Mouse (Mus musculus) forebrain, postnatal 0 days (tissue): ENCODE measurements at regions not wholly inside any gene's neighbourhood (a gene's known extent, or its start where the extent isn't known, plus 50 kb on each side); places are given as distances from the start of the nearest gene placed in this dataset.

Experiments
- ATAC-seq: fragments of 200-750 bp; cut with Nextera tagmentation; 2 replicates; pipeline ENCODE4 v1.8.0; 2017; ENCODE audit warnings: mild to moderate bottlenecking, moderate library complexity
- DNase-seq: peaks from one replicate; pipeline ENCODE4 v3.0.0-alpha.2; 2015
- H3K27ac ChIP-seq: fragments of 300-500 bp; sonication (generic); 2 replicates; pipeline ENCODE4 v1.5.1; 2014; ENCODE audit warnings: low read depth, mild to moderate bottlenecking, antibody characterized with exemption, low read length, moderate library complexity, mixed read lengths
- H3K27me3 ChIP-seq: fragments of 300-500 bp; sonication (generic); 2 replicates; pipeline ENCODE4 v1.6.1; 2014; ENCODE audit warnings: mild to moderate bottlenecking, low read length, mixed read lengths; ENCODE audit not compliant: insufficient read depth
- H3K36me3 ChIP-seq: fragments of 300-500 bp; sonication (generic); 2 replicates; pipeline ENCODE4 v1.6.1; 2014; ENCODE audit warnings: mild to moderate bottlenecking, moderate library complexity; ENCODE audit not compliant: insufficient read depth
- H3K4me1 ChIP-seq: fragments of 300-500 bp; sonication (generic); 2 replicates; pipeline ENCODE4 v1.6.1; 2014; ENCODE audit warnings: antibody characterized with exemption; ENCODE audit not compliant: insufficient read depth
- H3K4me2 ChIP-seq: fragments of 300-500 bp; sonication (generic); 2 replicates; pipeline ENCODE4 v1.6.1; 2014; ENCODE audit warnings: low read depth, mild to moderate bottlenecking, moderate library complexity
- H3K4me3 ChIP-seq: fragments of 300-500 bp; sonication (generic); 2 replicates; pipeline ENCODE4 v1.5.1; 2014; ENCODE audit warnings: low read depth, low read length, mixed read lengths
- H3K9ac ChIP-seq: fragments of 300-500 bp; sonication (generic); 2 replicates; pipeline ENCODE4 v1.6.1; 2014; ENCODE audit warnings: mild to moderate bottlenecking
- H3K9me3 ChIP-seq: fragments of 300-500 bp; sonication (generic); 2 replicates; pipeline ENCODE4 v1.6.1; 2016; ENCODE audit warnings: low read length
- CTCF ChIP-seq: sonication (generic); IDR thresholded peaks from 2 replicates; pipeline ENCODE4 v1.5.1; 2016; ENCODE audit warnings: antibody characterized with exemption, control low read depth, low read depth
- WGBS: fragments of 180-500 bp; shearing (Covaris S2); extraction: QIAGEN DNeasy Blood & Tissue Kit; methylation state at CpG from one replicate; pipeline ENCODE4 v1.1.7; 2014; 5-methylcytosine and 5-hydroxymethylcytosine counted together

DNA sequence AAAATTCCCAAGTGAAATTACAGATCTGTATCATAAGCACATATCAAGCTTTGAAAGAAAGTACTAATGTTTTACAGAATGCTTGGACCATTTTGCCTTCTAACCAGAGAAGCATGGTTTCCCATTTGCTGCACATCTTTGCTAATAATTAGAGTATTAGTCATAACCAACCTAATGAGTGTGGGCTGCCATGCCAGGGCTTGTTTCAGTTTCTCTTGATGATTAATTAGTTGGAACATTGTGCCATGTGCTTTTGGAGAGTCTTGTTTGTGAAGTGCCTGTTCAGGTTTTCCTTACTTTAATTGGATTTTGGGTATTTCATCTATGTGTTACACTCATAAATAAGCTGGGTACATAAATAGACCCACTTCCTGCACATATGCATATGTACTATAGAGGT is 927.2 kb upstream of the Ghitm start:
- Histone ChIP-seq H3K4me2 (no peak overlapping the region), H3K4me3 (no peak overlapping the region), H3K4me1 (no peaks in the 10 kb centered on the region), H3K36me3 (no peaks in the 10 kb centered on the region), H3K9me3 (no peaks in the 10 kb centered on the region), H3K27me3 (no peaks in the 10 kb centered on the region), H3K27ac (no peak overlapping the region), H3K9ac (no peak overlapping the region)
- TF ChIP-seq CTCF: no peak
- DNase-seq (peak; percentile 15), ATAC-seq (no peak)

DNA sequence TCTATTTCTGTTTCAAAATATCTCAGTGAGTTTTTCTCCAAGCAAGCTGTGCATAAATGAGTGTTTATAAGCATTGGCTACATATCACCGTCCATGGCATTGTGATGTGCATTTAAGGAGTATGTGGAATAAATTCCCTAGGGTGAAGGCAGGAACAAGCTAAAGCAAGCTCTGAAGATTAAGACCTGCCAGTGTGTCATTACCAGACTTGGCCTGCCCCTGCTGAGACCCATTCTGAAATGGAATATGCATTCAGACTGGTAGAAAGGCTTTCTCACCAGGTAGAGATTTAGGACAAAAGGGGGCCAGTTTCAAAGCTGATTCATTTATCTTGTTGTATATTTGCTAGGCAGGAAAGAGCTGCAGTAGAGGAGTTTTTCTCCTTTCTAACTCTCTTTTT is 918.7 kb upstream of the Ghitm start:
- no peaks in the 10 kb centered on the region for H3K4me1 ChIP-seq
- WGBS: 28% methylated on average over 1 of the region's 1 CpGs
- no peak overlapping the region for H3K27ac ChIP-seq
- H3K27me3 ChIP-seq: no peaks in the 10 kb centered on the region
- no peak overlapping the region for H3K4me3 ChIP-seq
- no peak overlapping the region for H3K4me2 ChIP-seq
- no peak for DNase-seq
- H3K9ac ChIP-seq: no peak overlapping the region
- no peak for TF ChIP-seq CTCF
- H3K9me3 ChIP-seq: no peaks in the 10 kb centered on the region
- ATAC-seq: no peak
- no peaks in the 10 kb centered on the region for H3K36me3 ChIP-seq
